Mouse (Mus musculus) fat pad, adult 2 months (tissue): Measurements from ENCODE around the gene AY761185.
"Not testable (repeated sequence)": the region's sequence is repeated elsewhere in the genome, so short reads cannot be mapped to it uniquely, and the experiment has no call there.

ENCODE experiments used
- DNase-seq: peaks from one replicate; pipeline ENCODE4 v3.0.0-alpha.2; 2011; ENCODE audit warnings: low read depth, low spot score; ENCODE audit errors: extremely low read depth

AY761185 gene

DNA sequence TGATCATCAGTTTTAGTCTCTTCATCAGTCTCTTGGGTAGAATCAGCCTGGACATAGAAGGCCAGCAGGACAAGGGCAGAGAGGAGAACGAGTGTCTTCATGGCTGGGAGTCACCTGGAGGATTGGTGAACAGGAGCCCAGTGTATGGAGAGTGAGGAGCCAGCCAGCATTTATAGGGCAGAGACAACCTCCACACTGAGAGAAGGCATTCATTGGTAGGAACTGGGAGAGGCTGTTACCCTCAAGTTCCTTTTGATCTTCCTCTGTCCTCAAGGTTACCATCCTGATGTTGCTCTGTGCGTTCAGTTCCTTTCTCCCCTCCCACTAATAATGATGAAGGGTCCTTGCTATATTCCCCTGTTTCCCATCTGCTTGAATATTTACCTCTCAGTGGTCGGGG, at the start of gene AY761185:
Gene AY761185 (minus strand): TSS at position 101 of the 400 bp plus-strand sequence.
- DNase-seq = no peak

DNA sequence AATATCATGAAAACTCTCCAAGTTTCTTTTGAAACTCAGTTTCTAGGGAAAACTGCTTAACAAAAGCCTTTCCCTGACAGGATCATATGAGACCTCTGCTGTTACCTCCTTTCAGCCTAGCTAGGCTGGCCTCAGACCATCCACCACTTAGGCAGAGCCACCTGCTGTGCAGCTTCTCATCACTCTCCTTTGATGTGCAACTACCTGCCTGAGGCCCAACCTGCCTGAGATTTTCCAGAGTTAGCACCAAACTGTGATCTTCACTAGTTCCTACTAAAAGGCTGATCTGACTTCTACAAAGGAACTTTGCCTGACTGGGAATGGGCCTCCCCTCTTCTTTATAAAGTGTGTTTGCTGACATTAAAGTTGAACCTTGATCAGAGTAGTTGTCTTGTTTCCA, 49.5 kb upstream of the AY761185 start:
- DNase-seq = not testable (repeated sequence)

DNA sequence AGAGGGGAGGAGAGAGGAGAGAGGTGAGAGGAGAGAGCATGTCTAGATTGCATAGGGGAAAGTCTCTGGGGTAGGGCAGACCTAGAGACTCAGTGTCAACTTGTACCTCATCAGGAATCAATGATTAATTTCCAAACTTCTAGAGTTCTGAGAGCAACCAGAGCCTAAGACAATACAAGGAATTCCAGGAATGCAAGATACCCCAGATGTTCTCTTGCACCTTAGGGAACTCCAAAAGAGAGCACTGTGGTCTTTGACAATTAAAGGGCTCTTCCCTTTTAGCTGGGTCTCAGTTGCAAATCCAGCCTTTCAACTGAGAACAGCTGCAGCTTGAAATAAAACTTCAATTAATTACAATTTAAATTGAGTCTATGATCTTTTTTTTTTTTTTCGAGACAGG, 35.3 kb upstream of the AY761185 start:
- DNase-seq = no peak

DNA sequence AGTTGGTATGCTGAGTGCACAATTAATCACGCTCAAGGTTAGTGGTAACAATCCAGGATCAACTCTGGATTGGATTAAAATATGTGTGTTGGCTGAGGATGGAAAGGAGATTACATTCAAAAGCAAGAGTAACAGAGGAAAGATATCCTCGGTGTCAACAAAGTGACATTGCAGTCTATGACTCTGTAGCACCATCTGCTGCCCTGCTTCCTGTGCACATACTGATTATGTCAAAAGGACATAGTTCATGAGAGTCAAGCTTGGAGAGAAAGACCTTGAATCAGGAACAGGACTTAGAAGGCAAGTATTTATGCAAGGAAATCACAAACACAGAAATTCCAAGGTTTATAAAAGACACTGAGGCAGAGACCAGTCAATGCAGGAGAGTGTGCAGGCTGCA, 20.0 kb upstream of the AY761185 start:
- no peak for DNase-seq

DNA sequence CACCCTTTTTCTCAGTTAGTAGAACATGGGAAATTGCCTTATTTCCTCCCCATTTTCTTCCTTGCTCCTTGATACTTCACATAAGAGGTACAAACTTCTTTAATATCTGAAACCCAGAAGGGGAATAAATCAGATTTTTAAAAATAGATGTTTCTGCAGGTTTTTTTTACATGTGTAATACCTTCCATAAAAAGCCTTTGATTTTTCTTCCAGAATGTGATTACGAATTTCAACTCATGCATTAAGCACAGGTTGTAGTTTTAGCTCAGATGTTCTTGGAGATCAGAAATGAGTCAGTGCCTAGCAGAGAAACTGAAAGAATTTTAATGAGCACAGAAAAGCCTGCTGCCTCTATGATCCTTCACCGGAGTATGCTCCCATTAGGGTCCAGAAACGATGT, 22.5 kb downstream of the AY761185 start, which contains the start of gene Gm6040:
Gene Gm6040 (minus strand): TSS at position 101 of the 400 bp plus-strand sequence.
- DNase-seq = no peak

DNA sequence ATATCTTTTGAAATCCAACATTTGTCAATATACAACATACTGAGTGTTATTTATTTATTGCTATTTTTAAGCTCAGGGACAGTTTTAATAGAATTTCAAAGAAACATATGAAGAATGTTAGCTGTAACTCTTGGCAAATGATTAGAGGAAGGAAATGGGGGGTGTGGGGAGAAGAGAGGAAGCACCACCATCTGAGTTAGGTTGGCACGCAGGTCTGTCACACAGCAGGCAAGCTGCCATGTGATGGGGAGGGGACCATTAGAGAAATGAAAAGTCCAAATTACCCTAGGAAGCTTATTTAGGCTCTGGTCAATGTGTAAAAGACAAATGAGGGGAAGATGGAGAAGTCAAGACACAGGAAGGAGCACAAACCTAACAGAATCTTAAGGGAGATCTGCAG, 32.2 kb downstream of the AY761185 start:
- DNase-seq = no peak

DNA sequence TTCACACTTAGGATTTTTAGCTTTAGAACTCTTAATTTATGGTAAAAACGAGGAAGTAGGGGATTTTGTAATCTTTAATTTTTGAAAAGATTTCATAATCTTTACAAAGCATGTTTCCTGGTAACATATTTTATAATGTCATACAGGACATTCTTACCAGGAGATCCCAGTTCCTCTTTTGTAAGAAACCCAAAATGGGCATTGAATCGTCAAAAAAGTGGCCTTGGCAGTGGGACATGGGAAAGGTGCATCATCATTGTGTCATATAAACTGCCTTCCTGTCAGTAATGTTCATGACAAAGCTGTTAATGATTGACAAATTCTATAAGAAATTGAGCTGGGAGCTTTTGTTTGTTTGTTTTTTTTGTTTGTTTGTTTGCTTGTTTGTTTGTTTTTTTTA, 36.3 kb downstream of the AY761185 start:
- DNase-seq = no peak

DNA sequence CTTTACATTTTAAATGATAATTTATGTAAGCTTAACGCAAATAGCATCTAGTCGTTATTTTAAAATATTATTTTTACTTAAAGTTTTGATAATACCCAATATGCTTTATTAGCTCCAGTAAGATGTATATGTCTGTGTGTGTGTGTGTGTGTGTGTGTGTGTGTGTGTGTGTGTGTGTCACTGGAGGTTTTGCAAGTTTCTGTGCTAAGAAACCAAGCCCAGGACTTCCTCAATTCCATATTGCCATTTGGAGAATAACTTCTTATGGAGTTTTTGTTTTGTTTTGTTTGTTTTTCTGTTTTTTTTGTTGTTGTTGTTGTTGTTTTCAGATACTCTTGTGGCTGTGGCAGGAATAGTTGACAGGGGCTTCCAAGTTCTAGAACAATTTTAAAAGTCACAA, 37.4 kb downstream of the AY761185 start:
- DNase-seq = no peak

DNA sequence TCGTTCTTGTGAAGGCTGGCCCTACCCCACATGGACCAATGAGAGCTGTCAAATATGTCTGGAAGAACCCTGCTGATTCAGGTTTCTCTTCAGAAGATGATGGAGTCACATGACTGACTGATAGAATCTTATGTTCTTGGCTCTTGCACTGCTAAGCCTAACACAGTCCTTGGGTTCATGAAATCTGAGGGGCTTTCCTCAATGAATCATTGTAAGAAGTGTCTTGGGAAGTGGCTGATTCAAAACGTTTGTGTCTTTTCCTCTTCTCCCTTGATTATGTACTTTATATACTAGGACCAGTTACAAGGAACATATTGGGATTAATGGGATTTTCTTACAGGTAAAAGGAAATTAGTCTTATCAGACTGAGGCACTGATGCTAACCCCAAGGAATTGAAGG, 42.0 kb downstream of the AY761185 start, which contains the start of gene Gm15056:
Gene Gm15056 (minus strand): TSS at position 101 of the 400 bp plus-strand sequence.
- no peak for DNase-seq
